Mouse (Mus musculus) activated CD4-positive, CD25-positive, alpha-beta regulatory T cell, adult 4 months (primary cell): ENCODE data around the gene Ppfia4. TPM values are rescaled to one million over a fixed set of nuclear protein-coding genes. Genes with fewer than 3 reads are reported as not detected.

Experiments
- ATAC-seq: one replicate; pipeline ENCODE4 v1.8.0; 2017
- polyA plus RNA-seq, 2 experiments: library from polyadenylated mRNA; unstranded; fragments of 100-300 nt; shearing (Covaris generic); gene quantifications; one replicate each; pipeline ENCODE4 v1.2.1; 2017

Gene Ppfia4
- polyA plus RNA-seq, 2 experiments from 2014 or later, result 0.15 TPM; not detected in 1

GRCm38 (mm10) chr1:134339162-134339561 is 6.4 kb upstream of the Ppfia4 start:
- ATAC-seq, result no peak

- ATAC-seq, result no peak
These were observed 4.4 kb upstream of the Ppfia4 start for GRCm38 (mm10) chr1:134336958-134337710.

GRCm38 (mm10) chr1:134335924-134336810 is 3.4 kb upstream of the Ppfia4 start:
- no peak for ATAC-seq

- ATAC-seq, result no peak
These were observed 2.6 kb upstream of the Ppfia4 start for GRCm38 (mm10) chr1:134335211-134335923.

- ATAC-seq, result no peak
These were observed 1.5 kb upstream of the Ppfia4 start for GRCm38 (mm10) chr1:134334111-134334827.

- ATAC-seq, result no peak
These were observed 813 bp upstream of the Ppfia4 start for GRCm38 (mm10) chr1:134333371-134334110.

- no peak for ATAC-seq
These were observed 671 bp downstream of the Ppfia4 start for GRCm38 (mm10) chr1:134331879-134332635.

- no peak for ATAC-seq
These were observed 5.8 kb downstream of the Ppfia4 start for GRCm38 (mm10) chr1:134326841-134327346.

- no peak for ATAC-seq
These were observed 10.1 kb downstream of the Ppfia4 start for GRCm38 (mm10) chr1:134322591-134322990.

- no peak for ATAC-seq
These were observed 11.9 kb downstream of the Ppfia4 start for GRCm38 (mm10) chr1:134320691-134321301.

GRCm38 (mm10) chr1:134318261-134318660 is 14.5 kb downstream of the Ppfia4 start:
- no peak for ATAC-seq

- ATAC-seq, result no peak
These were observed 16.4 kb downstream of the Ppfia4 start for GRCm38 (mm10) chr1:134316361-134316760.

GRCm38 (mm10) chr1:134315181-134315580 is 17.5 kb downstream of the Ppfia4 start:
- no peak for ATAC-seq

- no peak for ATAC-seq
These were observed 21.0 kb downstream of the Ppfia4 start for GRCm38 (mm10) chr1:134311760-134312159.

- no peak for ATAC-seq
These were observed 22.0 kb downstream of the Ppfia4 start for GRCm38 (mm10) chr1:134310729-134311128.

- no peak for ATAC-seq
These were observed 22.4 kb downstream of the Ppfia4 start for GRCm38 (mm10) chr1:134310291-134310690.

- ATAC-seq, result no peak
These were observed 25.3 kb downstream of the Ppfia4 start for GRCm38 (mm10) chr1:134307409-134307808.

GRCm38 (mm10) chr1:134304940-134305339 is 27.8 kb downstream of the Ppfia4 start:
- no peak for ATAC-seq

GRCm38 (mm10) chr1:134302568-134303238 is 30.0 kb downstream of the Ppfia4 start:
- no peak for ATAC-seq
